Mouse (Mus musculus) heart, embryonic 16.5 days (tissue): Measurements from ENCODE around the gene Sh3bgrl. TPM values are rescaled to one million over a fixed set of nuclear protein-coding genes. Genes with fewer than 3 reads are reported as not detected.
A peak's percentile ranks its signal among the peaks of the same experiment; 100 is the strongest.

ENCODE experiments used
- ATAC-seq: fragments of 200-750 bp; cut with Nextera tagmentation; replicated peaks from 2 replicates; pipeline ENCODE4 v1.8.0; 2017; ENCODE audit warnings: moderate number of reproducible peaks; ENCODE audit not compliant: insufficient read depth, low FRiP score; ENCODE audit errors: extremely low read depth
- H3K27ac ChIP-seq: fragments of 300-500 bp; sonication (generic); 2 replicates; pipeline ENCODE4 v1.5.1; 2014; ENCODE audit warnings: mild to moderate bottlenecking, low read length, control low read depth, moderate library complexity
- H3K27me3 ChIP-seq: fragments of 300-500 bp; sonication (generic); 2 replicates; pipeline ENCODE4 v1.6.1; 2014; ENCODE audit warnings: low read length, mixed read lengths; ENCODE audit not compliant: control insufficient read depth, insufficient read depth
- H3K36me3 ChIP-seq: fragments of 300-500 bp; sonication (generic); 2 replicates; pipeline ENCODE4 v1.6.1; 2014; ENCODE audit not compliant: control insufficient read depth, insufficient read depth
- H3K4me1 ChIP-seq: fragments of 300-500 bp; sonication (generic); 2 replicates; pipeline ENCODE4 v1.6.1; 2014; ENCODE audit warnings: low read length, mixed read lengths; ENCODE audit not compliant: control insufficient read depth, insufficient read depth
- H3K4me2 ChIP-seq: fragments of 300-500 bp; sonication (generic); 2 replicates; pipeline ENCODE4 v1.6.1; 2014; ENCODE audit warnings: low read depth, mild to moderate bottlenecking, control low read depth, low read length
- H3K4me3 ChIP-seq: fragments of 300-500 bp; sonication (generic); 2 replicates; pipeline ENCODE4 v1.5.1; 2014; ENCODE audit warnings: mild to moderate bottlenecking, control low read depth, low read length
- H3K9ac ChIP-seq: fragments of 300-500 bp; sonication (generic); 2 replicates; pipeline ENCODE4 v1.6.1; 2014; ENCODE audit warnings: low read length, control low read depth
- H3K9me3 ChIP-seq: fragments of 300-500 bp; sonication (generic); replicated peaks from 2 replicates; pipeline ENCODE4 v1.6.1; 2016; ENCODE audit warnings: low read length; ENCODE audit not compliant: control insufficient read depth
- WGBS: fragments of 180-500 bp; shearing (Covaris S2); extraction: QIAGEN DNeasy Blood & Tissue Kit; methylation state at CpG from one replicate; pipeline ENCODE4 v1.1.7; 2014; 5-methylcytosine and 5-hydroxymethylcytosine counted together
- polyA plus RNA-seq: library from polyadenylated mRNA; unstranded; fragments of >200 nt; fragmentation: Nextera tagmentation; extraction: Ambion mirVana; gene quantifications from 2 replicates; pipeline ENCODE4 v1.2.1, GENCODE M21; 2015

Gene Sh3bgrl
- polyA plus RNA-seq, 1 experiment from 2014 or later = 75.2 TPM

DNA sequence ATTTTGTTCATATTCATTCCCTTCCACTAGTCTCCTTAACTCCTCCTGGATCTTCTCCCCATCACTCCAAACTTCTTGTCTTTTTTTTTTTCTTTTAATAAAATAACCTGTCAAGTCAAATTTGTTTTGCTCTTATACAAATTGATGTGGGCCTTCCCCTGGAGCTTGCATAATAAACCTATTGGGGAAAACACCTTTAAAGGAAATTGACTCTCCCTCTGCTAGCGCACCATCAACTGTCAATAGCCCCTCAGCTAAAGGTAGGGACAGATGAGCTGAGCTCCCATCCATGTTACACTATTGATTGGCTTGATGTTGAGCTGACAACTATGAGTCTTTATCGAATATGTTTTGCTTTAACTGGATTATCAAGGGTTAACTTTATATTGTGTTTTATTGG lies 5.3 kb downstream of the Sh3bgrl start:
- Histone ChIP-seq H3K4me2 (no peak overlapping the region), H3K4me3 (no peak overlapping the region), H3K9me3 (no peaks in the 10 kb centered on the region), H3K36me3 (no peaks in the 10 kb centered on the region), H3K27me3 (no peaks in the 10 kb centered on the region), H3K9ac (no peak overlapping the region), H3K27ac (no peak overlapping the region), H3K4me1 (no peaks in the 10 kb centered on the region)
- 87% methylated on average over 2 of the region's 2 CpGs for WGBS
- no peak for ATAC-seq

DNA sequence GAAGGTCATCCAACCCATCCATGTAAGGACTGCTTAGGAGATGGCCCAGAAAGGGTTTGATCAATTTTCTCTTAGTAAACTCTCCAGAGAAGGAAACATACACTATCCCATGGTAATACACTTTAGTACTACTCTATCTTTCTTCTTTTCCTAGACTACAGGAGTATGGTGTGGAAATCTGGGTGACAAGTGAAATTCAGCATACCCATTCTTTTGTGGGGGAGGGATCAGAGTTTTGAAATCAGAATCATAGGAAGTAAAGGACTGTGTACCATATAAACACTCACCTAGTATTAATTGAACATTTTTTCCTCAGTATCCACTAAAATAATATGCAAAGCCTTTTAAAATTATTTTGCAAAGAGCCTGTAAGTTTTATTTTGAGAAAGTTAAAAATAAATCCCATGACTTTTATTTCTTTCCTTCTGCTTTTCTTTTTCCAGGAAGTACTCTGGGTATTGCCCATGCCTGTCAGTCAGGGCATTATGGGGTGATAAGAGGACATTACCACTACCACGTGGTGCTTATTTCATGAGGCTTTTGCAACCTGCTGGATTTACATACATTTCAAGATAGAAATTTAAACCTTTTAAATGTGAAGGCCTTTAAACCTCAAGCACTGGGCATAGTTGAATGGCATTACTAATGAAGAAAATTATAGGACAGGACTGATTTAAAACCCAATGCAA lies 13.1 kb downstream of the Sh3bgrl start:
- Histone ChIP-seq H3K4me3 (no peak overlapping the region), H3K4me1 (no peaks in the 10 kb centered on the region), H3K9me3 (no peaks in the 10 kb centered on the region), H3K27ac (no peak overlapping the region), H3K4me2 (no peak overlapping the region), H3K9ac (no peak overlapping the region), H3K36me3 (no peaks in the 10 kb centered on the region), H3K27me3 (no peaks in the 10 kb centered on the region)
- 17% methylated on average over 1 of the region's 1 CpGs for WGBS
- no peak for ATAC-seq

DNA sequence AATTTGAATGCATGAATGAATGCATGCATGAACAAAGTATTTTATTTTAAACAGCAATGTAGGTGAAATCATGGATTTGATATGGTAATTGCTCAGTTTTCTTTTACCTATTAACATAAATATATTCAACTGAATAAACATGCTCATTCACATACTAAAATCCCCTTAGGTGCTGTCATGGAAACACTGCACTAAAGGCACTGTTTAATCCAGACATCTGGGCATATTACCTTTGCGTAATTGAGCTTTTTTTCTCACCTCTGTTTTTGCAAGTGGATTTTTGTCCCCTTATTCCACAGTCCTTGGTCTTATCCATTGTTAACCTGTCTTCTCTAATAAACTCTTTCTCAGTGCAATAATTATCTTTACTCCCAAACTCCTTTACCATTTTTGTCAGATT lies 17.7 kb downstream of the Sh3bgrl start:
- H3K4me2 ChIP-seq = no peak overlapping the region
- no peaks in the 10 kb centered on the region for H3K4me1 ChIP-seq
- ATAC-seq = no peak
- H3K9ac ChIP-seq = no peak overlapping the region
- no peaks in the 10 kb centered on the region for H3K9me3 ChIP-seq
- H3K4me3 ChIP-seq = no peak overlapping the region
- H3K27me3 ChIP-seq = no peaks in the 10 kb centered on the region
- WGBS = 96% methylated on average over 1 of the region's 1 CpGs
- no peak overlapping the region for H3K27ac ChIP-seq
- H3K36me3 ChIP-seq = no peaks in the 10 kb centered on the region

DNA sequence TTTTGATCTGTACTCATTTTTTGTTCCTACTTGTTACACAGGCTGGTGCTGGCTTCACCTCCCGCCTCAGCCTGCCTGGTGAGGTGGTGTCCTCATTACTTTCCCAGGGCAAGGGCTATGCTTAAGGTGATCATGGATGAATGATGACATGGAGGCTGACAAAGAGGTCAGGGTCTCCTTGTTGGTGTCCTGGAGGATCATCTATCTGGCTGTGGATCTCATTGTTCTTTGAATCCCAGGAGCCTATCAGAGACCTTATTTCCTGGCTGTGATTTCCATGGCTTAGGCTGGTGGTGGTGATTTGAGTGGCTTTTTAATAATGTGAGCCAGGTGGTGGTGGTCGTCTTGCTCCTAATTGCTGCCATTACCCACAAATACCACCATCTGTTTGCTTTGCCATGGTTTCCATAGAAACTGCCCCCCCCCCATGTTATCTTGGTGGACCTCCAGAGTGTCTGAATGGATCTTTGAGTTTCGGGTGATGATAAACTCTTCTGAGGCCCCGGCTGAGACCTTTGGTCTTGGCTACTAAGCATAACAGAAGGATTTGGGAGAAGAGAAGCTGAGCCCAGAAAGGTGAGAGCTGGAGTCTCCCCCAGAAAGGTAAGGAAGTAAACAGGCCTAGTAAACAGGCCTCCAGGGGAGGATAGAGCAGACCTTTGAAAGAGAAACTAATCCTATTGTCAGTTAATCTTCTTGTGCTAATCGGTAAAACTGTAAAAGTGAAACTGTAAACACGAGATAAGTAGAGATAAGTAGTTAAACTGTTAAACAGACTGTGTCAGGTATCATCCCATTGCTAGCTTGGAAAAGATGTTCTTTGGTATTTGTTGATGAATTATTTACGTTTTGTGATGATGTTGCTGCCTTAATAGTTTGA lies 18.5 kb downstream of the Sh3bgrl start:
- no peaks in the 10 kb centered on the region for H3K27me3 ChIP-seq
- H3K9ac ChIP-seq = no peak overlapping the region
- peak overlapping the region; percentile 16 for H3K4me2 ChIP-seq
- H3K4me3 ChIP-seq = no peak overlapping the region
- no peaks in the 10 kb centered on the region for H3K4me1 ChIP-seq
- ATAC-seq = no peak
- WGBS = 37% methylated on average over 7 of the region's 7 CpGs
- H3K9me3 ChIP-seq = no peaks in the 10 kb centered on the region
- H3K36me3 ChIP-seq = no peaks in the 10 kb centered on the region
- H3K27ac ChIP-seq = no peak overlapping the region

DNA sequence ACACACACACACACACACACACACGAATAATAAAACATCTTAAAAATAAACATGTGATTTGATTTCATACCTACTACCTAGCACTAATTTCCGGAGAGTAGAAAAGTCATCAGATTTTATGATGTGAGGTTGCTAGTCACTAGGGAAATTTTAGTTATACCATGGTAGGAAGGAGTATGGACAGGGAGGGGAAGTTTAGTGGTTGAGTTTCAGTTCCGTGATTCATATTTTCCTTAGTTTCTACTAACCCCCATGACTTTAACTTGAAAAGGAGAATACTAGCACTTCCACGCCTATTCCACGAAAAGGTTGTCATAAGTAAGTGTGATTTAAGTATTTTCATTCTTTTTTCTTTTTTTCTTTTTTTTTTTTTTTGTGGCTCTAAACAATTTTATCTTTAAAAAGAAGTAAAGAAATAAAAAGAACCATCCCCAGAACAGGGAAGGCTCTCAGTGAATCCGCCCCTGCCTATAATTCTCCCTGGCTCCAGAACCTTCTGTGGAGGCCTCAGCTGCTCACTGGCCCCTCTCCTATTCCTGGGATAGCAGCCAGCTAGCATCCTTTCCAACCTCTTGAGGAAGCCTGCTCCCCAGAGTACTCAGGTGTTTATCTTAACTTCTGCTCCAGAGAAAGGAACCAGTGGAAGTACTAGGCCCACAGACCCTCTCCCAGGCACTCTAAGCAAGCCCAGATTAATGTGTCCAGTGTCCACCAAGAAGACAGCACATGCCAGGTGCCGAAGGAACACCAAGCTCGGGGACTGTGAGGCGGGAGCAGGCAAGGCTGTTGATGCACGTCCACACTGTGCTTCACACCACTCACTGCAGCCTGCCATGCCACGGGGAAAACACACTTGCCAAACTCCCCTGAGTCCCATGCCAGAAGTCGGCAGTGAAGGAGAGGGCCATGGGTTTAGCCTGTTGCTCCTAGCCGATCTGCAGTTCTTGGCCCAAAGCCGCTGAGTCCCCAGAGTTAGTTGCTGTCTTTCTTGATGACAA lies 25.0 kb downstream of the Sh3bgrl start:
- no peaks in the 10 kb centered on the region for H3K27me3 ChIP-seq
- WGBS = 68% methylated on average over 14 of the region's 14 CpGs
- H3K9me3 ChIP-seq = no peaks in the 10 kb centered on the region
- no peak overlapping the region for H3K9ac ChIP-seq
- no peak overlapping the region for H3K4me3 ChIP-seq
- H3K27ac ChIP-seq = no peak overlapping the region
- peaks cover 7% of the 10 kb centered on the region for H3K4me1 ChIP-seq
- no peaks in the 10 kb centered on the region for H3K36me3 ChIP-seq
- no peak overlapping the region for H3K4me2 ChIP-seq
- no peak for ATAC-seq

DNA sequence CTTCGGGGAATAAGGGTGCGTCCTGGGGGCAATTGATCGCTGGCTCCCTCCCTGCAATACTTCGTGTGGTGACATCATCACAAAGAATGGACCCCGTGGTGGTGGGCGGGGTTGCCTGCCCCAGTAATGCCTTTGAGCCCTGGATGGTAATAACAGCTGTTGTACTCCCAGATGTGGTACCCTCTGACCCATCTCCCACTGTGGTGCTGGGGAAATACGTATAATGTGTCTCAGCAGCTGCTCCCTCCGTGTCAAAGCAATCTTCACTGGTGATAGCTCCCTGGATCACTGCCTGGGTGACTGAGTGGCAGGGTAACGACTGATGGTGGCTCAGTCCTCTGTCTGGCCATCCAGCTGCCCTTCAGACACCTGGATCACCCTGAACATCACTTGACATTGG lies 26.0 kb downstream of the Sh3bgrl start:
- WGBS = 41% methylated on average over 9 of the region's 9 CpGs

DNA sequence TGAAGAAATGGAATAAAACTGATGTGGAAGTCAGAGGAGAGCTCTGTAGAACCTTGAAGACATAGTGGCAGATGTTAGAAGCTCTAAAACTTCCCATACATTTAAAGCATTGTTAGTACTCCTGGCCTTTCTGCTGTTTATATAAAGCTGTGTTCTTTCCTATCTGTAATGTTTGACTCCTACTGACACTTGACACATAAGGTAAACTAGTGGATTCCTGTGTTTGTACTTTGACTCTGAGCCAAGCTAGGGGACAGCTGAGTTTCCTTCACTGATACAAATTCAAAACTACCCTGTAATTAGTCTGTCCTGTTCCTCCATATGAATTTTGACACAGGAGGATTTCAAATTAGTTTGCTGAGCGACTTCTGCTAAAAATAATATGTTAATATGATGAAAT lies 27.5 kb downstream of the Sh3bgrl start:
- Histone ChIP-seq H3K9ac (no peak overlapping the region), H3K4me2 (no peak overlapping the region), H3K36me3 (no peaks in the 10 kb centered on the region), H3K27me3 (no peaks in the 10 kb centered on the region), H3K9me3 (no peaks in the 10 kb centered on the region), H3K4me1 (peaks cover 7% of the 10 kb centered on the region), H3K27ac (no peak overlapping the region), H3K4me3 (no peak overlapping the region)
- 55% methylated on average over 1 of the region's 1 CpGs for WGBS
- no peak for ATAC-seq

More for the DNA sequence above, 26.0 kb downstream of the Sh3bgrl start:
- Histone ChIP-seq H3K4me2 (no peak overlapping the region), H3K27me3 (no peaks in the 10 kb centered on the region), H3K9me3 (no peaks in the 10 kb centered on the region), H3K27ac (no peak overlapping the region), H3K4me1 (peaks cover 7% of the 10 kb centered on the region), H3K4me3 (no peak overlapping the region), H3K36me3 (no peaks in the 10 kb centered on the region), H3K9ac (no peak overlapping the region)
- no peak for ATAC-seq

DNA sequence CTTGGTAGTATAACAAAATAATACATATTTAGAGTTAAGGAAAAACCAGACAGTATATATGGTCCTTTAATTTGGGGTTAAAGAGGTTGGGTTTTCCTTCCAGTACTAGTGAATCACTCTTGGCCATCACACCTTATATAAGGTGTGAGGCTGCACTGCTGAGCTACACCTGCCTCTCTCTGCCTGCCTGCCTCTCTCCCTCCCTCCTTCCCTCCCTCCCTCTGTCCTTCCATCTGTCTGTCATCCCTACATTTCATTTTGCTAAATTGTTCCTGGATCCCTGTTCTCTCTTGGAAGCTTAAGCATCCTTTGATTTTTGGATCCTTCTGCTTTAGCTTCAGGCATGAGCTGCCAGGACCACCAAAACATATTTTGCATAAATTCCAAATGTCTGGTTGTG lies 28.6 kb downstream of the Sh3bgrl start:
- no peak for ATAC-seq
- H3K27me3 ChIP-seq = no peaks in the 10 kb centered on the region
- no peaks in the 10 kb centered on the region for H3K9me3 ChIP-seq
- H3K4me2 ChIP-seq = no peak overlapping the region
- no peak overlapping the region for H3K9ac ChIP-seq
- H3K36me3 ChIP-seq = no peaks in the 10 kb centered on the region
- no peak overlapping the region for H3K4me3 ChIP-seq
- H3K4me1 ChIP-seq = peaks cover 7% of the 10 kb centered on the region
- no peak overlapping the region for H3K27ac ChIP-seq
